Mouse (Mus musculus): ENCODE results near the gene Acot10. TPM values are rescaled to one million over a fixed set of nuclear protein-coding genes. Genes with fewer than 3 reads are reported as not detected.
"Not testable (repeated sequence)": the region's sequence is repeated elsewhere in the genome, so short reads cannot be mapped to it uniquely, and the experiment has no call there.

The Acot10 gene
- 0.24 TPM in 1 of 2 replicates, not detected in the other for polyA plus RNA-seq (2015; fragmentation: Nextera tagmentation; extraction: Ambion mirVana)

DNA sequence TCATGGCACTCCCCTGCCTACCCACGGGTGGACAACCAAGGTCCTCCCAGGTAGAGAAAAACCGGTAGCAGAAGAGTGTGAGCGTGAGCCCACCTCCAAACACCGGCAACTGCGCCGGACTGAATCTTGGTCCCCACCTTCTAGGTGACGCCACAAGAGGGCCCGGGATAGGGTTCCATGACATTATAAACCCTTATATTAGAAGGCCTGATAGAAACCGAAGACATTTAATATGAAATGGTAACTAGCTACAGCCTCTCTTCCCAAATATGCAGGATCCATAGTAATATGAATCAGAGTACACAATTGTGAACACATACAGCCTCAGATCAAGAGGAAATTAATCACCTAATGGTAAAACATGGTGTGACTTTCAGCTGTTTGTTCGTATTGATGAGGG lies at the start of gene Acot10:
Gene Acot10 (minus strand): TSS at position 101 of the 400 bp plus-strand sequence.
- Histone ChIP-seq H3K27ac (no peak within 1 kb of the TSS), H3K9me3 (no peaks in the 10 kb centered on the region), H3K36me3 (no peaks in the 10 kb centered on the region), H3K4me2 (no peak within 1 kb of the TSS), H3K27me3 (no peaks in the 10 kb centered on the region), H3K4me1 (no peaks in the 10 kb centered on the region), H3K4me3 (no peak within 1 kb of the TSS), H3K9ac (no peak within 1 kb of the TSS)
- WGBS = 88% methylated on average over 10 of the region's 10 CpGs
- ATAC-seq (ENCODE audit: borderline replicate concordance, extremely low read depth, low FRiP score, low TSS enrichment) = no peak

DNA sequence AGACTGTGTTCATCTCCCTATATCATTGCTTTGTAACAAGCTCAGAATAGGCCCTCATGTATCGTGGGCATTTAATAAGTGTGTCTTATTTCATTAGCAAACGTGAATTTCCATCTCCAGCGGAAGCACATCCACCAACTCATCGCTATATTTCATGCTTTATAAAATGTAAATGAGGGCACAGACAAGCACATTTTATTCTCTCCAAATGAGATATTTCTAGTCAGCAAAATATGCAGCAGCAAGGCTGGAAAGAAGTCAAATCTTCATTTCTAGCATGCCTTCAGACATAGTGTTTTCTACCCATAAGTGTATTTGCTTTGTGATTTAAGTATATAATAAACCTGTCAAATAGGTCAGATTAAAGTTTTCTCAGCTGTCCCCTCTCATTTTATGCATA lies 45.3 kb upstream of the Acot10 start:
- ATAC-seq (ENCODE audit: borderline replicate concordance, extremely low read depth, low FRiP score, low TSS enrichment) = no peak
- Histone ChIP-seq H3K9ac (no peak overlapping the region), H3K4me3 (no peak overlapping the region), H3K4me2 (no peak overlapping the region), H3K27me3 (no peaks in the 10 kb centered on the region), H3K4me1 (no peaks in the 10 kb centered on the region), H3K36me3 (no peaks in the 10 kb centered on the region), H3K9me3 (no peaks in the 10 kb centered on the region), H3K27ac (no peak overlapping the region)
- 79% methylated on average over 4 of the region's 4 CpGs for WGBS

DNA sequence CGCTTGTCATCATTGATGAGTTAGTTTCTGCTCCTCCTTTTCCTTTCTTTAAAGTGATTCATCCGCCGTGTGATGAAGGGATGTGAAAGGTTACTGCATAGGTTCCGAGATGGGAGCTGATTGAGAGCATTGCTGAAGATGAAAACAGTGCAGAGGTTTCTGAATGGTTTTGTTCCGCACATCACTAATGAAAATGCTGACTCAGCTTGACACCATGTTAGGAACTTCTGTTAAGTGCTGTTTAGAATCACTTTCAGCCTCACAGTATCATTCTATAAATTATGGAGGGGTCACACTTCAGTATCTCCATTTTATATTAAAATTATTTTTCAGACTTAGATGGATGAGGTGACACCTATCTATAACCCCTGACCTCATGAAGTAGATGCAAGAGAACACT lies 29.7 kb upstream of the Acot10 start:
- Histone ChIP-seq H3K4me3 (no peak overlapping the region), H3K4me2 (no peak overlapping the region), H3K27me3 (no peaks in the 10 kb centered on the region), H3K9me3 (no peaks in the 10 kb centered on the region), H3K9ac (no peak overlapping the region), H3K27ac (no peak overlapping the region), H3K36me3 (no peaks in the 10 kb centered on the region), H3K4me1 (no peaks in the 10 kb centered on the region)
- no peak for ATAC-seq (ENCODE audit: borderline replicate concordance, extremely low read depth, low FRiP score, low TSS enrichment)
- WGBS = 78% methylated on average over 5 of the region's 5 CpGs

DNA sequence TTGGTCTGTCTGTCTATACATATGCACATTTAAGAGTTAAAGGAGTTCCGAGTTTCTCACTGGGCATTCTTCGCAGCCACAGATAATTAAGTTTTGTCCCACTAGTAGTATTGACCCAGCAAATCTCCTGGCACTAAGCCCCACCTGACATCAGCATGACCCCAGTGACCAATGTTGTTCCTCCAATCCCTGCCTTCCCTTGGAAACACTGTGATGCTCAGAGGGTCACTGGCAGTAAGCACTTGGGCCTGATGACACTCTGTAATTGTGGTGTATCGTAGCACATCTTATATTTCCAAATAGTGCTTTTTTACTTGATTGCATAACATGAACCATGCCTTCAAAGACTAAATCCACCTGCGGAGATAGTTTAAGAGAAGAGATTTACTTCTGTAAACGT lies 17.6 kb upstream of the Acot10 start:
- no peaks in the 10 kb centered on the region for H3K27me3 ChIP-seq
- no peak overlapping the region for H3K9ac ChIP-seq
- no peak overlapping the region for H3K4me3 ChIP-seq
- no peak overlapping the region for H3K4me2 ChIP-seq
- H3K9me3 ChIP-seq = no peaks in the 10 kb centered on the region
- WGBS = 75% methylated on average over 5 of the region's 5 CpGs
- H3K4me1 ChIP-seq = no peaks in the 10 kb centered on the region
- ATAC-seq (ENCODE audit: borderline replicate concordance, extremely low read depth, low FRiP score, low TSS enrichment) = no peak
- no peak overlapping the region for H3K27ac ChIP-seq
- no peaks in the 10 kb centered on the region for H3K36me3 ChIP-seq

DNA sequence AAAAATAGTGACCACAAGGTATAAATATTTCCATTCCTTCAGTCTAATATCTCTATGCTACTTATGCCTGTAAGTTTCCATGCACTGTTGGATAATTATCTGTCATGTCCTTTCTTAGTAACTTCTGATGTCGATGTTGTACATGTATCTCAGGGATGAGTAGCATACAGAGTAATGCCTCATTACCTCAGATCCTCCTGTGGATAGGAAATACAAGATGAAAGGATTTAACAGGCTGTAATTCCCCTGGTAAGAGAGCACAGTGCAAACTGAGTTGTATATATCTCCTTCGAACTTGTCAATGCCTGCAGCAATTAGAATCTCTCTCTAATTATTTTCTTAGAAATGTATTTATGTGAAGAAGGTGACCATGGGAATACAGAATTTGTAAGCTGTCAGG lies 16.2 kb upstream of the Acot10 start:
- H3K4me3 ChIP-seq = no peak overlapping the region
- no peaks in the 10 kb centered on the region for H3K9me3 ChIP-seq
- H3K27me3 ChIP-seq = no peaks in the 10 kb centered on the region

DNA sequence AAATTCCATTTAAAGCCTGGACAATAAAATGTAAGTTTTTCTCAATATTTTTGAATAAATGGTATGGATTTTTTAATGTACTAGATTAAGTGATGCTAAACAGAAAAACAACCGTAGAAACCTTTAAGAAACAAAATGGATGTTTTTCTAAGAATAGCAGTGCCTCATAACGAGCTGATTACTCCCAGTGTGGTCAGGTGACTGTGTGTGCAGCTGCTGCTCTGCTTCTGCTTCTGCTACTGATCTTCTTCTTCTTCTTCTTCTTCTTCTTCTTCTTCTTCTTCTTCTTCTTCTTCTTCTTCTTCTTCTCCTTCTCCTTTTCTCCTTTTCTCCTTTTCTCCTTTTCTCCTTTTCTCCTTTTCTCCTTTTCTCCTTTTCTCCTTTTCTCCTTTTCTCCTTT lies 3.0 kb upstream of the Acot10 start:
- H3K4me2 ChIP-seq; H3K27me3 ChIP-seq; H3K9ac ChIP-seq; ATAC-seq (ENCODE audit: borderline replicate concordance, extremely low read depth, low FRiP score, low TSS enrichment); H3K4me3 ChIP-seq; H3K27ac ChIP-seq; H3K4me1 ChIP-seq; H3K36me3 ChIP-seq; H3K9me3 ChIP-seq: not testable (repeated sequence)
- 42% methylated on average over 2 of the region's 2 CpGs for WGBS

More for the DNA sequence above, 16.2 kb upstream of the Acot10 start:
- WGBS = 67% methylated on average over 2 of the region's 2 CpGs
- Histone ChIP-seq H3K4me2 (no peak overlapping the region), H3K4me1 (no peaks in the 10 kb centered on the region), H3K9ac (no peak overlapping the region), H3K27ac (no peak overlapping the region), H3K36me3 (no peaks in the 10 kb centered on the region)
- no peak for ATAC-seq (ENCODE audit: borderline replicate concordance, extremely low read depth, low FRiP score, low TSS enrichment)

DNA sequence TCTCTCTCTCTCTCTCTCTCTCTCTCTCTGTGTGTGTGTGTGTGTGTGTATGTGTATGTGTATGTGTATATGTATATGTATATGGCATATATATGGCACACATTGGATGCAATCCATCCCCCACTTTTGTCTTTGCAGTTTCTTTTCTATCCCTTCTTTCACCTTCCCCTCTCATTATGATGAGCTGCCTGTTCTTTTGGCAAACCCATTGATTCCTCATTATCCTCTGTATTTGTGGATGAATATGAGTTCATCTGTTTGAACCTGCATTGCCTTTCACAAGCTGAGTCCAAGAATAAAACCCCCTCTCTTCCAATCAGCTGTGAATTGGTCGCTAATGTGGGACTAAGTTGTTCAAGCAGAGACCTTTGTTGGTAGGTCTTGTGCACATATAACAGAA lies 1.4 kb upstream of the Acot10 start:
- Histone ChIP-seq H3K4me1 (no peaks in the 10 kb centered on the region), H3K9me3 (no peaks in the 10 kb centered on the region), H3K4me2 (no peak overlapping the region), H3K36me3 (no peaks in the 10 kb centered on the region), H3K27ac (no peak overlapping the region), H3K9ac (no peak overlapping the region), H3K4me3 (no peak overlapping the region), H3K27me3 (no peaks in the 10 kb centered on the region)
- WGBS = 63% methylated on average over 1 of the region's 1 CpGs
- no peak for ATAC-seq (ENCODE audit: borderline replicate concordance, extremely low read depth, low FRiP score, low TSS enrichment)

DNA sequence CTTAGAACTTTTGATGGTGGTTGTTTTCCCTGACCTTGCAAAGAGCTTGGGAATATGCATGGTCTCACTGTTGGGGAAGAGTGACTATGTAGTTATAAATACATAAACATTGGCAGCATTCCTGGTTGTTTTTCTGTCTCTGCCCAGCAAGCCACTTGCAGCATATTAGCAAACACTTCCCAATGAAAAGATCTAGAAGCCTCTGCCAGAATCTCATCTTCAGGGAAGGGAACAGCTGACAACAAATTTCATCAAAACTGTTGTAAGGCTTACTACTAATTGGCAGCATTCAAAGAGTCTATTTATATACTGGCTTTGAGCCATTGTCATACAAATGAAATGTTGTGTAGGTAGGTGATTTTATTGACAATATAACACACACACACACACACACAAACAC lies 800 bp upstream of the Acot10 start:
- Histone ChIP-seq H3K4me1 (no peaks in the 10 kb centered on the region), H3K4me3 (no peak overlapping the region), H3K27me3 (no peaks in the 10 kb centered on the region), H3K36me3 (no peaks in the 10 kb centered on the region), H3K9ac (no peak overlapping the region), H3K27ac (no peak overlapping the region), H3K4me2 (no peak overlapping the region), H3K9me3 (no peaks in the 10 kb centered on the region)
- ATAC-seq (ENCODE audit: borderline replicate concordance, extremely low read depth, low FRiP score, low TSS enrichment) = no peak

DNA sequence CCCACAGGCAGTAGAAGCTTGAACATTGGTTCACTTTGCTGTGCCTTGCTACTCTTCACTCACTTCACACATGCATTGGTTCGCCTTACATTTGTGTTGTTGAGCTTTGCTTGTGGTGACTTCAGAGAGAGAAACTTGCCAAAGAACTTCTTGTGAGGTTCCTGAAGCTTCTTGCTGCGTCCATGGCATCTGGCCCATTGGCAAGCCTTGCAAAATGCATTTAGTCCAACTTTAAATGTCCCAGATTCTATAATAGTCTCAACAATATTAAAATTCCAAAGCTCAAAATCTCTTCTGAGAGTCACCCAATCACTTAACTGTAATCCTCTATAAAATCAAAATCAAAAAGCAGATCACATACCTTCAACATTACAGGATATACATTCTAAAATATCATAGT lies 6.3 kb downstream of the Acot10 start:
- WGBS = 58% methylated on average over 2 of the region's 2 CpGs
- no peak overlapping the region for H3K4me2 ChIP-seq
- H3K9me3 ChIP-seq = no peaks in the 10 kb centered on the region
- H3K4me1 ChIP-seq = no peaks in the 10 kb centered on the region
- H3K27me3 ChIP-seq = no peaks in the 10 kb centered on the region
- no peak overlapping the region for H3K27ac ChIP-seq
- no peak overlapping the region for H3K9ac ChIP-seq
- H3K4me3 ChIP-seq = no peak overlapping the region
- no peaks in the 10 kb centered on the region for H3K36me3 ChIP-seq
- no peak for ATAC-seq (ENCODE audit: borderline replicate concordance, extremely low read depth, low FRiP score, low TSS enrichment)

DNA sequence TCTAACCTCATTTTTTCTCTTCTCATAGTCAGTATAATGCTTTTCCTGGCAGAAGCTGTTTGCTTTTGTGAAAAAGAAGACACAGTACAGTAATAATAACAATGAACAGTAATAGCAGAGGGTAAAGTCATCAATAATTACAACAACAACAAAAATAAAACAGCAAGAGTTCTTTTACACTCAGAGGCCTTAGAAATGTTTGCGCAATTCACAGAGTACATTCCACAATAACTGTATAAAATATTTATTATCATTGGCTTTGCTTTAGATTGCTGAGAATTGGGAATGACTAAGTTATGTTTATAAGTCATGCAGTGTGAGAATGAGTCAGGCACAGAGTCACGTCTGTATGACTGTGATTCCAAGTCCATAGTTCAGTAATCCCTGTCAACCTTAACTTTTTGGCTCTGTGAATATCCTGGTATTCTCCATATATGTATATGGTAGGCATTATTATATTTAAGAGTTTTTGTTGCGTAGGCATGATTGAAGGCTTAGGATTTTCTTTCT lies 23.6 kb downstream of the Acot10 start:
- Histone ChIP-seq H3K27me3 (no peaks in the 10 kb centered on the region), H3K4me2 (no peak overlapping the region), H3K27ac (no peak overlapping the region), H3K36me3 (no peaks in the 10 kb centered on the region), H3K9ac (no peak overlapping the region), H3K4me1 (no peaks in the 10 kb centered on the region), H3K4me3 (no peak overlapping the region), H3K9me3 (no peaks in the 10 kb centered on the region)
- WGBS = 71% methylated on average over 3 of the region's 3 CpGs
- ATAC-seq (ENCODE audit: borderline replicate concordance, extremely low read depth, low FRiP score, low TSS enrichment) = no peak

DNA sequence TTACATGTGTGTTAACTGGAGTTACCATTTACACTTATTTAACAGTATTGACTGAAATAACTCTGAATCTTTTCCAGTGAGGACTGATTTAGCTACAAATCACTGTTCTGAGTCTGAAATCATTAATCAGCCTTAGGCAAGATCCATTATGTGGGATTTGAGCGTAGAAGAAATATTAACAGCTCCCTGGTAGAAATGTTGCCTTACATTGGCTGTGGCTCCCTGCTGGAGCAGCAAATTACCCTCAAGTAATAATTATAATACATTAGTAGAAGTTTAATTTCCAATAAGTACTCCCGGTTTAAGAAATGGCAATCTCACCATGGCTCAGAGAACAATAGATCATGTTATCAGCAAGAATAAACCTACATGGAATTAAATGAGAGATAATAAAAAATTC lies 27.4 kb downstream of the Acot10 start:
- Histone ChIP-seq H3K9me3 (no peaks in the 10 kb centered on the region), H3K4me2 (no peak overlapping the region), H3K4me1 (no peaks in the 10 kb centered on the region), H3K27ac (no peak overlapping the region), H3K27me3 (no peaks in the 10 kb centered on the region), H3K9ac (no peak overlapping the region), H3K36me3 (no peaks in the 10 kb centered on the region), H3K4me3 (no peak overlapping the region)
- 83% methylated on average over 2 of the region's 2 CpGs for WGBS
- ATAC-seq (ENCODE audit: borderline replicate concordance, extremely low read depth, low FRiP score, low TSS enrichment) = no peak

DNA sequence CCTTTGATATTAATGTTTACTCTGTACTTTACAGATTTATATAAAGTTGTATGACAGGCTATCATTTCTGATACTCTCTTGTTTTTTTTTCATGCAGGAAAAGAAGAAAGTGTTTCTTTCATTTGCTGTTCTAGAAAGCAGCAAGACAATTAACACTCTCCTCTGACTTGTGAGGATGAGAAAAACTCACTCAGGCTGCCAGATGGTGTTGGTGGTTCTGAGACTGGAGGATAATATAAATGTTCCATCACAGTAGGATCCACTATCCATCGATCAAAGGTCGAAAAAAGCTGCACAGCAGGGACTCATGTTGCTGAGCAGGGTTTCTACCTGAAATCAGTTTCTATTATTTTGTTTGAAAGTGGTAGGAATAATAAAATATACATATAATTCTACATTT lies 32.0 kb downstream of the Acot10 start:
- Histone ChIP-seq H3K9ac (no peak overlapping the region), H3K36me3 (no peaks in the 10 kb centered on the region), H3K9me3 (no peaks in the 10 kb centered on the region), H3K27ac (no peak overlapping the region), H3K4me2 (no peak overlapping the region), H3K27me3 (no peaks in the 10 kb centered on the region), H3K4me1 (no peaks in the 10 kb centered on the region), H3K4me3 (no peak overlapping the region)
- WGBS = 54% methylated on average over 2 of the region's 2 CpGs
- ATAC-seq (ENCODE audit: borderline replicate concordance, extremely low read depth, low FRiP score, low TSS enrichment) = no peak

Measured in lung, embryonic 15.5 days (tissue).